Mouse (Mus musculus) limb, embryonic 14.5 days (tissue): ENCODE data around the gene Gper1. TPM values are rescaled to one million over a fixed set of nuclear protein-coding genes. Genes with fewer than 3 reads are reported as not detected.
A peak's percentile ranks its signal among the peaks of the same experiment; 100 is the strongest.

Experiments
- ATAC-seq: fragments of 200-750 bp; cut with Nextera tagmentation; 2 replicates; pipeline ENCODE4 v1.8.0; 2017; ENCODE audit warnings: low read depth, moderate number of reproducible peaks, moderate TSS enrichment; ENCODE audit not compliant: low FRiP score
- DNase-seq: peaks from one replicate; pipeline ENCODE4 v3.0.0-alpha.2; 2015; ENCODE audit warnings: low spot score
- H3K27ac ChIP-seq: fragments of 300-500 bp; sonication (generic); replicated peaks from 2 replicates; pipeline ENCODE4 v1.5.1; 2014; ENCODE audit warnings: low read depth, mild to moderate bottlenecking, low read length, moderate library complexity, mixed read lengths
- H3K27me3 ChIP-seq: fragments of 300-500 bp; sonication (generic); 2 replicates; pipeline ENCODE4 v1.6.1; 2014; ENCODE audit warnings: low read length, mixed read lengths; ENCODE audit not compliant: control insufficient read depth, insufficient read depth
- H3K36me3 ChIP-seq: fragments of 300-500 bp; sonication (generic); 2 replicates; pipeline ENCODE4 v1.6.1; 2014; ENCODE audit warnings: mild to moderate bottlenecking, low read length, moderate library complexity, mixed read lengths; ENCODE audit not compliant: control insufficient read depth, insufficient read depth
- H3K4me1 ChIP-seq: fragments of 300-500 bp; sonication (generic); 2 replicates; pipeline ENCODE4 v1.6.1; 2014; ENCODE audit warnings: antibody characterized with exemption, low read length, mixed read lengths; ENCODE audit not compliant: control insufficient read depth, insufficient read depth
- H3K4me2 ChIP-seq: fragments of 300-500 bp; sonication (generic); replicated peaks from 2 replicates; pipeline ENCODE4 v1.6.1; 2014; ENCODE audit warnings: low read depth, mild to moderate bottlenecking, low read length, moderate library complexity; ENCODE audit not compliant: severe bottlenecking
- H3K4me3 ChIP-seq: fragments of 300-500 bp; sonication (generic); replicated peaks from 2 replicates; pipeline ENCODE4 v1.5.1; 2014; ENCODE audit warnings: low read length
- H3K9ac ChIP-seq: fragments of 300-500 bp; sonication (generic); 2 replicates; pipeline ENCODE4 v1.6.1; 2014; ENCODE audit warnings: mild to moderate bottlenecking, low read depth, low read length, moderate library complexity; ENCODE audit not compliant: severe bottlenecking
- H3K9me3 ChIP-seq: fragments of 300-500 bp; sonication (generic); 2 replicates; pipeline ENCODE4 v1.6.1; 2016; ENCODE audit warnings: low read length; ENCODE audit not compliant: control insufficient read depth
- POLR2A ChIP-seq: fragments of 200-500 bp; IDR thresholded peaks from 2 replicates; pipeline ENCODE4 v1.8.0; 2012; ENCODE audit warnings: inconsistent platforms, mild to moderate bottlenecking, moderate library complexity, borderline replicate concordance; ENCODE audit not compliant: insufficient read depth, insufficient read length; ENCODE audit errors: extremely low read depth
- WGBS: fragments of 180-500 bp; shearing (Covaris S2); extraction: QIAGEN DNeasy Blood & Tissue Kit; methylation state at CpG from one replicate; pipeline ENCODE4 v1.1.7; 2014; 5-methylcytosine and 5-hydroxymethylcytosine counted together
- polyA plus RNA-seq, 2 experiments: library from polyadenylated mRNA; depleted of rRNA in 1 of 2; stranded (reverse) in 1 of 2; unstranded in 1 of 2; fragments of >200 nt; fragmentation: Nextera tagmentation in 1 of 2; extraction: Ambion mirVana in 1 of 2; gene quantifications; 2 replicates each; pipeline versions ENCODE4 v1.2.1 to v1.2.3; 2012 to 2014

Gper1 gene
- polyA plus RNA-seq, 2 experiments, result 4.7 to 6.7 TPM

DNA sequence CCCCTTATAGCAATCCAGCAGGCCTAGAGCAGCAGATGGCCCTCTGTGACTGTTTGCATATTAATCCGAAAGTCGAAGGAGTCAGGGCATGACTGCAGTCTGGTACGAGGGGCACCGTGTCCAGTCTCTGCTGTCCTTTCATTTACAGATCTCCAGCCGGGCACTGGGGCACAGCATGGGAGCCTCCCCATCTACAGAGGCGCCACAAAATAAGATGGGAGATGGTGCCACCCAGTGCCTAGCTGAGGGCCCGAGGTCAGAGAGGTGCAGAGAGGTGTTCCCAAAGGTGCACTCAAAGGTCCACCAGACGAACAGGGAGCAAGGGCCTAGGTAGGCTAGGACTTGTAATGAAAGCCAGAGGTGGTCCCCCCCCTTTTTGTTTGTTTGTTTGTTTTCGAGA is 39.7 kb upstream of the Gper1 start:
- WGBS, result 86% methylated on average over 9 of the region's 9 CpGs
- H3K9ac ChIP-seq, result no peak overlapping the region
- H3K27me3 ChIP-seq, result no peaks in the 10 kb centered on the region
- no peak overlapping the region for H3K4me2 ChIP-seq
- no peak for ATAC-seq
- H3K4me3 ChIP-seq, result no peak overlapping the region
- no peak for TF ChIP-seq POLR2A
- H3K4me1 ChIP-seq, result peaks cover 31% of the 10 kb centered on the region
- H3K27ac ChIP-seq, result 0 out of 2 replicates have a peak overlapping the region, but pooled peaks have one; percentile 19
- DNase-seq, result no peak
- H3K9me3 ChIP-seq, result no peaks in the 10 kb centered on the region
- no peaks in the 10 kb centered on the region for H3K36me3 ChIP-seq

DNA sequence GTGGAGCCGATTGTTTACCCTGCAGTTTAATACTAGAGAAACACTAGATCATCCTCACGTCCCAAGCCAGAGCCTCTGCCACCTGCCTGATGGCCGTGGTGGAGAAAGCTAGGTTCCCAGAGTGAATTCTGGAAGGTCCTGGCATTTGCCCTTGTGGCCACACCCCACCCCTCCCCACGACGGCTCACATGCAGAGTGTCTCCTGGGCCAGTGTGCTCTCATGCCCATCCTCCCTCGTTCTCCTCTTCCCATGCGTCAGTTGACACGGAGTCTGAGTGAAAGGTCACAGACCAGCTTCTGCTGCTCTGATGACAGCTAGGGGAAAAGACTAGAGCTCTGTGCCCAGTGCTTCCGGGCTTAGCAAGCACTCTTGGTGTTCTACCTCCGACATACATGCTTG is 38.4 kb upstream of the Gper1 start:
- TF ChIP-seq POLR2A, result no peak
- H3K27me3 ChIP-seq, result no peaks in the 10 kb centered on the region
- DNase-seq (no peak), ATAC-seq (no peak)
- no peak overlapping the region for H3K4me3 ChIP-seq
- H3K4me1 ChIP-seq, result peaks cover 32% of the 10 kb centered on the region
- H3K9ac ChIP-seq, result no peak overlapping the region
- no peaks in the 10 kb centered on the region for H3K9me3 ChIP-seq
- H3K36me3 ChIP-seq, result no peaks in the 10 kb centered on the region
- H3K27ac ChIP-seq, result no peak overlapping the region
- WGBS, result 69% methylated on average over 10 of the region's 10 CpGs
- H3K4me2 ChIP-seq, result no peak overlapping the region

DNA sequence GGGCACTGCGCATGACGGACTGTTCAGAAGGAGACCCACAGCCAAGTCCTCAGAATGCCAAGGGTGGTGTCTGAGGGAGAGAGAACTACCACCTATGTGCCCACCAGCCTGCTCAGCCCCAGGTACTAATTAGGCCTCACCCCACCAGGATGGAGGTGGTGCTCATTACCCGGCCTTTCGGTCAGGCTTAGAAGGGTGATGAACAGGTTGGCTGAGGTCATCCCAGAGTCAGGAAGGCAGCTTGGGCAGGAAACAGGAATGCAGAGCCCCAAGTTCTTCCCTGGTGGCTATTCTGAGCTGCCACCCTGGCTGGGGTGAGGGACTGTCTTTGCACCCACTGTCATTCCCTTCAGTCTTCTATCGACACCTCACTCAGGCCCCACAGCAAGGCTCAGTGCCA is 36.9 kb upstream of the Gper1 start:
- Histone ChIP-seq H3K36me3 (no peaks in the 10 kb centered on the region), H3K4me3 (no peak overlapping the region), H3K27ac (no peak overlapping the region), H3K9ac (no peak overlapping the region), H3K27me3 (no peaks in the 10 kb centered on the region), H3K4me1 (peaks cover 28% of the 10 kb centered on the region), H3K9me3 (no peaks in the 10 kb centered on the region), H3K4me2 (no peak overlapping the region)
- WGBS, result 90% methylated on average over 5 of the region's 5 CpGs
- ATAC-seq (no peak), DNase-seq (no peak)
- no peak for TF ChIP-seq POLR2A

DNA sequence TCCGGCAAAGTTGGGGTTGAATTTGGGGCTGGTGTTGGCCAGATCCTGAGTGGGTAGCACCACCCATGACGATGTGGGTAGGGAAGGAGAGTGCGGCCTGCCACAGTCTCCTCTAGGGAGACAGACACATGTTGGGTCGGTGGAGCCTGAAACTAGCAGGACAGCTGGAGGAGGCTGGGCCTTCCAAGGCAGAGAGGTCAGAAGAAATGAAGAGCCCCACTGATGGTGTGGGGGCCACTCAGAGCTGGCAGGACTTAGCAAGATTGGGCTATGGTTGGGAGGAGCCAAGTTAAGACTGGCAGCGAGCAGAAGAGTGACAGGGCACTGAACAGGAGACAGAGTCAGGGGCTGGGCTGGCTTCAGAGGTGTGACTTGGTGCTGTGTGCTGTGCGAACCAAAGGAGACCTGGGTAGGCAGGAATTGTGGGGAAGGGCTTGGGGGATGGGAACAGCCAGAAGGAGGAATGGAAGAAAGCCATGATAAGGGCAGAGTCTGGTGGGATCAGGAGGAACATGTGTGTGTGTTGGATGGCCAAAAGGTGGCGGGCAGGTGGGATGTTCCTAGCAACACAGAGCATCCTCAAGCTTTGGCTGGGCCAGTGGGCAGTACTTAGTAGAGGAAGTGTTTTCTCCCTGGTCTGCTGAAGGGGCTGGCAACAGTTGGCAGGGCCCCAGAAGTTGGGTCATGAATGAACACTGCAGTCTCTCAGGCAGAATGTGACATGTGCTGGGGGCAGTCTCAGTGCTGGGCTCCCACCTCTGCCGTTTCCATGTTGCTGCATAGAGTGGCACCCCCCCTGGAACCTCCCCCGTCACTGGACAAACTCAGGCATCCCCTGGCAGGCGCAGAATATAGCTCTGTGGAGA is 35.4 kb upstream of the Gper1 start:
- ATAC-seq (peak; percentile 33; the same call in 1 of the 2 replicates), DNase-seq (peak; percentile 25)
- H3K9me3 ChIP-seq, result no peaks in the 10 kb centered on the region
- H3K4me3 ChIP-seq, result no peak overlapping the region
- H3K4me2 ChIP-seq, result no peak overlapping the region
- H3K27ac ChIP-seq, result peak overlapping the region; percentile 70
- 54% methylated on average over 10 of the region's 10 CpGs for WGBS
- no peak for TF ChIP-seq POLR2A
- H3K36me3 ChIP-seq, result peaks cover 2% of the 10 kb centered on the region; the same call in 1 of the 2 replicates
- H3K9ac ChIP-seq, result no peak overlapping the region
- peaks cover 27% of the 10 kb centered on the region for H3K4me1 ChIP-seq
- no peaks in the 10 kb centered on the region for H3K27me3 ChIP-seq

DNA sequence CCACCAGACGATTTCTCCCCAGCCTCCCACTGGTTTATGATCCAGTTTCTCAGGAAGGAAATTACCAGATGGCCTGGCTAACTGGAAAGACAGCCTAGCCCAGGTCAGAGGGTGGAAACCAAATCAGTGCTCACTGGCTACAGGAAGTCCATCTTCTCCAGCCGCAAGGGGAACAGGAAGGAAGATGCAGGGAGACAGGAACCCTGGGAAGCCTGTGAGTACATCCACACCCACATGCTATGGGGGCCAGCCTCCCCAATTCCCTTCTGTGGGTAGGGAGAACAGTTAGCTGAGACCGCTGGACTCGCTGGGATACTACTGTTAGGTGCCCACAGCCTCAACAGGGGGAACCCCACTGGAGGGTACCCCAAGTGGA is 34.8 kb upstream of the Gper1 start:
- Histone ChIP-seq H3K36me3 (peaks cover 3% of the 10 kb centered on the region; the same call in 1 of the 2 replicates), H3K27ac (peak overlapping the region; percentile 70), H3K4me3 (no peak overlapping the region), H3K4me2 (no peak overlapping the region), H3K9me3 (no peaks in the 10 kb centered on the region), H3K27me3 (no peaks in the 10 kb centered on the region), H3K4me1 (peaks cover 27% of the 10 kb centered on the region), H3K9ac (no peak overlapping the region)
- peak; percentile 17; the same call in 1 of the 2 replicates for ATAC-seq
- no peak for TF ChIP-seq POLR2A
- no peak for DNase-seq
- WGBS, result 41% methylated on average over 4 of the region's 4 CpGs
